Mouse (Mus musculus) lung, embryonic 15.5 days (tissue): ENCODE measurements around the gene Zfpm1. TPM values are rescaled to one million over a fixed set of nuclear protein-coding genes. Genes with fewer than 3 reads are reported as not detected.

Experiments
- ATAC-seq: fragments of 200-750 bp; cut with Nextera tagmentation; 2 replicates; pipeline ENCODE4 v1.8.0; 2017; ENCODE audit warnings: moderate number of reproducible peaks, borderline replicate concordance; ENCODE audit not compliant: low FRiP score, low TSS enrichment; ENCODE audit errors: extremely low read depth
- H3K27ac ChIP-seq: fragments of 300-500 bp; sonication (generic); 2 replicates; pipeline ENCODE4 v1.5.1; 2015; ENCODE audit warnings: moderate library complexity, mild to moderate bottlenecking, inconsistent platforms
- H3K27me3 ChIP-seq: fragments of 300-500 bp; sonication (generic); 2 replicates; pipeline ENCODE4 v1.6.1; 2015; ENCODE audit warnings: inconsistent platforms
- H3K36me3 ChIP-seq: fragments of 300-500 bp; sonication (generic); 2 replicates; pipeline ENCODE4 v1.6.1; 2015; ENCODE audit warnings: inconsistent platforms
- H3K4me1 ChIP-seq: fragments of 300-500 bp; sonication (generic); 2 replicates; pipeline ENCODE4 v1.6.1; 2015; ENCODE audit warnings: inconsistent platforms
- H3K4me2 ChIP-seq: fragments of 300-500 bp; sonication (generic); 2 replicates; pipeline ENCODE4 v1.6.1; 2015; ENCODE audit warnings: inconsistent platforms, mild to moderate bottlenecking, moderate library complexity
- H3K4me3 ChIP-seq: fragments of 300-500 bp; sonication (generic); 2 replicates; pipeline ENCODE4 v1.5.1; 2015; ENCODE audit warnings: mild to moderate bottlenecking, inconsistent platforms
- H3K9ac ChIP-seq: fragments of 300-500 bp; sonication (generic); 2 replicates; pipeline ENCODE4 v1.6.1; 2015; ENCODE audit warnings: inconsistent platforms
- H3K9me3 ChIP-seq: fragments of 300-500 bp; sonication (generic); 2 replicates; pipeline ENCODE4 v1.6.1; 2016; ENCODE audit warnings: inconsistent platforms
- WGBS: fragments of 180-500 bp; shearing (Covaris S2); methylation state at CpG from one replicate; pipeline ENCODE4 v1.1.7; 2015; 5-methylcytosine and 5-hydroxymethylcytosine counted together
- polyA plus RNA-seq: library from polyadenylated mRNA; unstranded; fragments of >200 nt; fragmentation: Nextera tagmentation; extraction: Ambion mirVana; gene quantifications from 2 replicates; pipeline ENCODE4 v1.2.1, GENCODE M21; 2015

Zfpm1 gene
- polyA plus RNA-seq, 1 experiment from 2014 or later: 1.3 TPM

DNA sequence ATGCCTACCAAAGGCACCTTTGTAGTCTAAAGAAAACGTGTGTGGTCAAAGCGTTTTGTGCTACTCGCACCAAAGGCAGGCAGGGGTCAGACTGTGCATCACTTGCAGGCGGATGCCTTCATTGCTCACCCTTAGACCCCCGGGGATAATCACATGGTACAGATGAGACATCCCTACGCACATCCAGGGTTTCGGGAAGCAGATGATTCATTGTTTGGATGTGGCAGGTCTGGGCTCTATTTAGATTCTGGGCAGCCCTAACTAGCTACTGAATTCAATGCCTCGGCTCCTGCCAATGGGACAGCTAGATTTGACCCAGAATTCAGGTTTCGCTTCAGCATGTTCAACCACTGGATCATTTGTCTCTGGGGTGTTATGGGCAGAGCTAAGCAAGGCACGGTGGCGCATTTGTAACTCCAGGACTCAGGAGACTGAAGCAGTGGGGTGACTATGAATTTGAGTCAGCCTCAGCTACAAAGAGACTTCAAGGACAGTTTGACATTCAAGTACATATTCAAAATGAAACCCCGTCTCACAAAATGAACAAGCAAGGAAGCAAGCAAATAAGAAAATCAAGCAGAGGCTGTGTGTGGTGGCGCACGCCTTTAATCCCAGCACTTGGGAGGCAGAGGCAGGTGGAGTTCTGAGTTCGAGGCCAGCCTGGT is 77.3 kb downstream of the Zfpm1 start:
- 68% methylated on average over 15 of the region's 15 CpGs for WGBS
- Histone ChIP-seq H3K27ac (no peak overlapping the region), H3K4me3 (no peak overlapping the region), H3K36me3 (no peaks in the 10 kb centered on the region), H3K4me2 (no peak overlapping the region), H3K9me3 (no peaks in the 10 kb centered on the region), H3K9ac (no peak overlapping the region), H3K4me1 (0 out of 2 replicates have a peak, but pooled peaks cover 9% of the 10 kb centered on the region), H3K27me3 (peaks cover 7% of the 10 kb centered on the region; the same call in 1 of the 2 replicates)
- no peak for ATAC-seq

DNA sequence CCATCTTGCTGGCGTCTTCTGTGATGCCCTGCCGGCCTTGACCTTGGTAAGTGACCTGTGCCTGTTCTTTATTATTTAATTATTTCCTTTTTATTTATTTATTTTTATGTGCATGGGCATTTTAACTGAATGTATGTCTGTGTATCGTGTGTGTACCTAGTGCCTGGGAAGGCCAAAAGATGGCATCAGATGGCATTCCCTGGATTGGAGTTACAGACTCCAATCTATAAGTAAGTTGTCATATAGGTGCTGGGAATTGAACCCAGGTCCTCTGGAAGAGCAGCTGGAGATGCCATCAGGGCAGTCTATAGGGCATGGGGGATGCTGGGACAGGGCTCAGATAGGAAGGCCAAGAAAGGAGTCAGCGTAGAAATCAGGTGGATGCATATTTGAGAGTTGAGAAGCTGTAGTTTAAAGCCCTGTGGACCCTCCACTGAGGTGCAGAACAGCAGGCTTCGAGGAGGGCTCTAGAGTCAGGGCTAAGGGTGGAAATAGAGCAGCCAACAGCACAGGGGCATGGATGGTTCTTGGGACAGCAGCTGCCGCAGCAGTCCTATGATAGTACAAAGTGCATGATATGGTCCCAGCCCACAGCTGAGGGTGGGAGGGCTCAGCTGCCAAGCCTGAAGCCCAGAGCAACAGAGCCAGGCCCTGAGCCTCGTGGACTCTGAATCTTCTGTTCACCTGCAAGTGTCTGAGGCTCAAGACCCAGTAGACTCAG is 78.9 kb downstream of the Zfpm1 start, which contains the start of gene Trhr2:
Trhr2 (minus strand) TSS at position 51 of the 721 bp plus-strand sequence.
- H3K4me2 ChIP-seq: no peak within 1 kb of the TSS
- no peak within 1 kb of the TSS for H3K9ac ChIP-seq
- 0 out of 2 replicates have a peak, but pooled peaks cover 5% of the 10 kb centered on the region for H3K4me1 ChIP-seq
- H3K4me3 ChIP-seq: no peak within 1 kb of the TSS
- no peaks in the 10 kb centered on the region for H3K9me3 ChIP-seq
- ATAC-seq: no peak
- WGBS: 71% methylated on average over 7 of the region's 7 CpGs
- H3K27ac ChIP-seq: no peak within 1 kb of the TSS
- no peaks in the 10 kb centered on the region for H3K36me3 ChIP-seq
- peaks cover 7% of the 10 kb centered on the region; the same call in 1 of the 2 replicates for H3K27me3 ChIP-seq

DNA sequence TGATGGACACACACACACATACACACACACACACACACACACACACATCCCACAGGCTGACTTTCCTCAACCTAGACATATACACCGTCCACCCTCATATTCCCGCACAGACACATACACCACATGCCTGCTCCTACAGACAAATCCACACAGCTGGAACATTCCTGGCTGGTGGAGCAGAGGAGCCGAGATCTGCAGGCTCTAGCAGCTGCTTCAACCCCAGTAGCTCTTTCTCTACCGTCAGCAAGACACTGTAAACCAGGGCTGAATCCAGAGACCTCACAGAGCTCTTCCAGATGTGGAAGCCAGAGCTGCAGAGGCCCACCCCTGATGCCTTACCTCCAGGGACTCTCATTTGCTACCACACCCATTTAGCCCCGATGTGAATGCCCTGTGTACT is 80.3 kb downstream of the Zfpm1 start:
- Histone ChIP-seq H3K9ac (no peak overlapping the region), H3K4me2 (no peak overlapping the region), H3K27ac (no peak overlapping the region), H3K4me3 (no peak overlapping the region), H3K27me3 (peaks cover 7% of the 10 kb centered on the region; the same call in 1 of the 2 replicates), H3K4me1 (no peaks in the 10 kb centered on the region), H3K9me3 (no peaks in the 10 kb centered on the region), H3K36me3 (no peaks in the 10 kb centered on the region)
- ATAC-seq: no peak
- 44% methylated on average over 5 of the region's 5 CpGs for WGBS

DNA sequence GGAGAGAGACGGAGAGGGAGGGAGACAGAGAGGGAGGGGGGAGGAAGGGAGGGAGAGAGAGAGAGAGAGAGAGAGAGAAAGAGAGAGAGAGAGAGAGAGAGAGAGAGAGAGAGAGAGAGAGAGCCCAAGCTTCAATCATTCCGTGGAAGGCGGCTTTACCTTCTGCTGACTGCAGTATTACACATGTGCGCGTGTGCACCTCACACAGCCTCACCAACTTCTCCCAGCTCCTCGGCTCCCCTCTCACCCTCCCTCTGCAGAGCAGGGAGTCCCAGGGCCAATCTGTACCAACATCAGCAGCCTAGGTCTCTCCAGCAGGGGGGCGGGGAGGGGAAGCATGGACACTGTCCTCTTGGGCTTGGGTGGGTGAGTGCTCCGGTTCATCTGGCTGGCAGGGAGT is 81.0 kb downstream of the Zfpm1 start:
- Histone ChIP-seq H3K4me3 (no peak overlapping the region), H3K9ac (no peak overlapping the region), H3K27me3 (peaks cover 7% of the 10 kb centered on the region; the same call in 1 of the 2 replicates), H3K4me1 (no peaks in the 10 kb centered on the region), H3K4me2 (no peak overlapping the region), H3K27ac (no peak overlapping the region), H3K36me3 (no peaks in the 10 kb centered on the region), H3K9me3 (no peaks in the 10 kb centered on the region)
- no peak for ATAC-seq
- WGBS: 25% methylated on average over 8 of the region's 8 CpGs

GRCm38 (mm10) chr8:122368494-122368893 is 86.6 kb downstream of the Zfpm1 start:
- no peak overlapping the region for H3K27ac ChIP-seq
- 0 out of 2 replicates have a peak, but pooled peaks cover 3% of the 10 kb centered on the region for H3K27me3 ChIP-seq
- no peak overlapping the region for H3K9ac ChIP-seq
- no peak overlapping the region for H3K4me3 ChIP-seq
- no peak for ATAC-seq
- peaks cover 19% of the 10 kb centered on the region; the same call in 1 of the 2 replicates for H3K4me1 ChIP-seq
- H3K9me3 ChIP-seq: no peaks in the 10 kb centered on the region
- WGBS: 60% methylated on average over 10 of the region's 10 CpGs
- no peaks in the 10 kb centered on the region for H3K36me3 ChIP-seq
- H3K4me2 ChIP-seq: no peak overlapping the region

DNA sequence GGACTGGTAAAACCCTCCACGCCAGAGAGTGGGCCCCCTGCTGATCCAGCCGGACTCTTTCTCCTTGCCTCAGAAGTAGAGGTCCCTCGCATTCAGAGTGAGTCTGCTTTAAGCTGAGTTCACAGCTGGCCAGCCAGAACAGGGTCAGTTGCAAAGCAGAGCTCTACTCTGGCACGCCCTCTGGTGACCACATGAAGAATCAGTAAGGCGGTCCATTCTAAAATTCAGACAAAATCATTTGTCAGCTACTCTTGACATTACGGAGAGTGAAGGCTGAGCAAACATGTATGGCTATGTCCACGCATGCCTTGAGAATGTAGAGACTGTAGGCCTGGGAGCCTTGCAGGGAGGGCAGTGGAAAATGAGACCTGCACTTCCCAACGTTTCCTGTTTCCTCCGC is 87.7 kb downstream of the Zfpm1 start:
- 9% methylated on average over 9 of the region's 9 CpGs for WGBS
- Histone ChIP-seq H3K4me1 (peaks cover 19% of the 10 kb centered on the region; the same call in 1 of the 2 replicates), H3K27me3 (no peaks in the 10 kb centered on the region), H3K9ac (no peak overlapping the region), H3K27ac (peak overlapping the region; percentile 71), H3K36me3 (no peaks in the 10 kb centered on the region), H3K4me2 (no peak overlapping the region), H3K9me3 (no peaks in the 10 kb centered on the region), H3K4me3 (no peak overlapping the region)
- ATAC-seq: peak; percentile 62; the same call in 1 of the 2 replicates

DNA sequence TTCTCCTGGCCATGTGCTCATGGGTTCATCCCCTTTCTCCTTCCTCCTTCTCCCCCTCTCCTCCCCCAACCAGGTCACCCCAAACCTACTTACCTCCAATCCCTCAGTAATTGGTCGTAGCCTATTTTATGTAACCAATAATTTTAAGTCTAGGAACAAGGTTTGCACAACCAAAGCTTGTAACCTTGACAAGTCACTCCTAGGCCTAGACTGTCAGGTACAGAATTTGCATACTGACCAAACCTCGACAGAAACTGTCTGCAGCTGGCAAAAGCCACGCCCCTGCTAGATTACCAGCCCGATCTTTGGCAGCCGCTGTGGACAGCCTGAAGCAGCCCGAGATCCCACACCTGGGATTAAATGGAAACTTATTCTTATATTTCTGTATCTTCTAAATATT is 89.8 kb downstream of the Zfpm1 start:
- Histone ChIP-seq H3K4me3 (no peak overlapping the region), H3K4me1 (peaks cover 19% of the 10 kb centered on the region; the same call in 1 of the 2 replicates), H3K36me3 (no peaks in the 10 kb centered on the region), H3K9ac (no peak overlapping the region), H3K9me3 (no peaks in the 10 kb centered on the region), H3K27ac (no peak overlapping the region), H3K4me2 (no peak overlapping the region), H3K27me3 (no peaks in the 10 kb centered on the region)
- 65% methylated on average over 6 of the region's 6 CpGs for WGBS
- no peak for ATAC-seq

- peak overlapping the region; percentile 78 for H3K4me2 ChIP-seq
- WGBS: 91% methylated on average over 7 of the region's 7 CpGs
- no peak overlapping the region for H3K27ac ChIP-seq
- no peak for ATAC-seq
- H3K36me3 ChIP-seq: peaks cover 12% of the 10 kb centered on the region; the same call in 1 of the 2 replicates
- H3K27me3 ChIP-seq: no peaks in the 10 kb centered on the region
- H3K9ac ChIP-seq: no peak overlapping the region
- H3K4me3 ChIP-seq: no peak overlapping the region
- H3K9me3 ChIP-seq: no peaks in the 10 kb centered on the region
- peaks cover 12% of the 10 kb centered on the region for H3K4me1 ChIP-seq
Observed at GRCm38 (mm10) chr8:122375320-122375719, 93.4 kb downstream of the Zfpm1 start.

- Histone ChIP-seq H3K27ac (peak overlapping the region; percentile 31; the same call in 1 of the 2 replicates), H3K4me1 (peaks cover 12% of the 10 kb centered on the region), H3K9ac (0 out of 2 replicates have a peak overlapping the region, but pooled peaks have one; percentile 14), H3K4me2 (peak overlapping the region; percentile 78), H3K4me3 (peak overlapping the region; percentile 96), H3K27me3 (no peaks in the 10 kb centered on the region), H3K9me3 (no peaks in the 10 kb centered on the region), H3K36me3 (peaks cover 16% of the 10 kb centered on the region; the same call in 1 of the 2 replicates)
- 22% methylated on average over 13 of the region's 13 CpGs for WGBS
- ATAC-seq: 0 out of 2 replicates have a peak, but pooled peaks have one; percentile 0
Observed at GRCm38 (mm10) chr8:122375751-122376364, 93.9 kb downstream of the Zfpm1 start.

- peak; percentile 96 for ATAC-seq
- under 1% methylated on average over 107 of the region's 107 CpGs for WGBS
- Histone ChIP-seq H3K9ac (peak within 1 kb of the TSS; percentile 97), H3K27ac (peak within 1 kb of the TSS; percentile 96), H3K4me2 (peak within 1 kb of the TSS; percentile 78), H3K36me3 (peaks cover 22% of the 10 kb centered on the region; the same call in 1 of the 2 replicates), H3K27me3 (no peaks in the 10 kb centered on the region), H3K4me1 (peaks cover 12% of the 10 kb centered on the region), H3K9me3 (no peaks in the 10 kb centered on the region), H3K4me3 (peak within 1 kb of the TSS; percentile 96)
Observed at GRCm38 (mm10) chr8:122376365-122377231, 94.7 kb downstream of the Zfpm1 start, which contains the start of gene Zc3h18. TSS of gene Zc3h18 (plus strand) at chr8:122376609.

- Histone ChIP-seq H3K27ac (no peak overlapping the region), H3K4me1 (peaks cover 4% of the 10 kb centered on the region), H3K9me3 (no peaks in the 10 kb centered on the region), H3K36me3 (peaks cover 71% of the 10 kb centered on the region), H3K9ac (no peak overlapping the region), H3K27me3 (no peaks in the 10 kb centered on the region), H3K4me3 (no peak overlapping the region), H3K4me2 (no peak overlapping the region)
- WGBS: 69% methylated on average over 4 of the region's 4 CpGs
- ATAC-seq: no peak
Observed at GRCm38 (mm10) chr8:122383039-122383438, 101.1 kb downstream of the Zfpm1 start.
